Mouse (Mus musculus) CH12.LX (cell line): ENCODE results near the gene Trip4.

Experiments used
- CTCF ChIP-seq, 2 experiments: IDR thresholded peaks in 1 of 2; conservative IDR thresholded peaks in 1 of 2; 2 replicates each; pipeline ENCODE4 v1.5.1; 2011 to 2012; ENCODE audit warnings: low read depth in 2 of 2, low read length in 2 of 2, improper control_type of control experiment in 1 of 2, inconsistent platforms in 1 of 2, mild to moderate bottlenecking in 1 of 2, moderate library complexity in 1 of 2
- KAT2A ChIP-seq: IDR thresholded peaks from 2 replicates; pipeline ENCODE4 v1.6.1; 2012; ENCODE audit warnings: low read length, improper control_type of control experiment, inconsistent platforms; ENCODE audit not compliant: insufficient replicate concordance
- MAFK ChIP-seq: IDR thresholded peaks from 2 replicates; pipeline ENCODE4 v1.6.1; 2011; ENCODE audit warnings: low read length, improper control_type of control experiment; ENCODE audit not compliant: insufficient replicate concordance
- MAX ChIP-seq: IDR thresholded peaks from 2 replicates; pipeline ENCODE4 v1.6.1; 2011; ENCODE audit warnings: low read length, improper control_type of control experiment
- MYC ChIP-seq: IDR thresholded peaks from 2 replicates; pipeline ENCODE4 v1.6.1; 2011; ENCODE audit warnings: low read depth, mild to moderate bottlenecking, improper control_type of control experiment, low read length
- POLR2AphosphoS2 ChIP-seq: IDR thresholded peaks from 2 replicates; pipeline ENCODE4 v1.6.1; 2011; ENCODE audit warnings: low read depth, low read length, improper control_type of control experiment
- TCF12 ChIP-seq: IDR thresholded peaks from 2 replicates; pipeline ENCODE4 v1.6.1; 2014; ENCODE audit warnings: low read depth, mild to moderate bottlenecking, inconsistent platforms, low read length, improper control_type of control experiment
- USF2 ChIP-seq: conservative IDR thresholded peaks from 2 replicates; pipeline ENCODE4 v1.6.1; 2011; ENCODE audit warnings: low read depth, low read length, improper control_type of control experiment
- ZNF384 ChIP-seq: IDR thresholded peaks from 2 replicates; pipeline ENCODE4 v1.6.1; 2012; ENCODE audit warnings: low read depth, low read length, improper control_type of control experiment, inconsistent platforms

DNA sequence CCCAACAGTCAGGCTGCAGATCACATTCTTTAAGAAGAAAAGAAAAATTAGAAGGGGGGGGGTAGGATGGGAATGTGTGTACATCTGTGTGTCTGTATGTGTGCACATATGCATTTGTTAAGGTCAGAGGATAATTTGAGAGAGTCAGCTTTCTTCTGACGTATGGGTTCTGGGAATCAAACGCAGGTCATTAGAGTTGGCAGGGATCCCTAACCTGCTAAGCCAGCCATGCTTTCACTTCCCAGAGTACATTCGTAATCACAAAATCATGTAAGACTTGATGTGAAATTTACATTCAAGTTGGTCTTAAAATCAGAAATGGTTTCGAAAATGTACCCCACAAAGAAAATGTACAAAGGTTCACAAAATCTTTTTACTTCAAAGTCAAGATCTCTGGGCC, 120.0 kb downstream of the Trip4 start:
- TF ChIP-seq KAT2A (no peak), CTCF (conservative IDR thresholded peaks at IDR 0.05 in 1 of 2, IDR thresholded peaks at IDR 0.05 in 1 of 2; ENCODE audit: low read depth in 2 of 2, low read length in 2 of 2) (no peak), MAX (no peak), MAFK (no peak), USF2 (no peak), POLR2AphosphoS2 (no peak), ZNF384 (no peak), MYC (no peak), TCF12 (no peak)
